Mouse (Mus musculus) stomach, embryonic 16.5 days (tissue): ENCODE data around the gene Pip4k2c. TPM values are rescaled to one million over a fixed set of nuclear protein-coding genes. Genes with fewer than 3 reads are reported as not detected.

ENCODE experiments used
- ATAC-seq: fragments of 200-750 bp; cut with Nextera tagmentation; 2 replicates; pipeline ENCODE4 v1.8.0; 2017; ENCODE audit warnings: moderate number of reproducible peaks, moderate TSS enrichment; ENCODE audit not compliant: insufficient read depth, low FRiP score
- H3K27ac ChIP-seq: fragments of 300-500 bp; sonication (generic); 2 replicates; pipeline ENCODE4 v1.5.1; 2014; ENCODE audit warnings: low read length
- H3K27me3 ChIP-seq: fragments of 300-500 bp; sonication (generic); 2 replicates; pipeline ENCODE4 v1.6.1; 2014; ENCODE audit warnings: low read length, control low read depth, mixed read lengths; ENCODE audit not compliant: control insufficient read depth, insufficient read depth
- H3K36me3 ChIP-seq: fragments of 300-500 bp; sonication (generic); 2 replicates; pipeline ENCODE4 v1.6.1; 2014; ENCODE audit warnings: low read length; ENCODE audit not compliant: control insufficient read depth, insufficient read depth
- H3K4me1 ChIP-seq: fragments of 300-500 bp; sonication (generic); 2 replicates; pipeline ENCODE4 v1.6.1; 2014; ENCODE audit warnings: low read length, control low read depth, mixed read lengths; ENCODE audit not compliant: control insufficient read depth, insufficient read depth
- H3K4me2 ChIP-seq: fragments of 300-500 bp; sonication (generic); 2 replicates; pipeline ENCODE4 v1.6.1; 2014; ENCODE audit warnings: low read depth, low read length, mixed read lengths
- H3K4me3 ChIP-seq: fragments of 300-500 bp; sonication (generic); replicated peaks from 2 replicates; pipeline ENCODE4 v1.5.1; 2014; ENCODE audit warnings: mild to moderate bottlenecking, low read length
- H3K9ac ChIP-seq: fragments of 300-500 bp; sonication (generic); 2 replicates; pipeline ENCODE4 v1.6.1; 2014; ENCODE audit warnings: low read length
- H3K9me3 ChIP-seq: fragments of 300-500 bp; sonication (generic); replicated peaks from 2 replicates; pipeline ENCODE4 v1.6.1; 2016; ENCODE audit warnings: low read length, control low read depth; ENCODE audit not compliant: control insufficient read depth
- WGBS: fragments of 180-500 bp; shearing (Covaris S2); extraction: QIAGEN DNeasy Blood & Tissue Kit; methylation state at CpG from one replicate; pipeline ENCODE4 v1.1.7; 2014; 5-methylcytosine and 5-hydroxymethylcytosine counted together
- polyA plus RNA-seq: library from polyadenylated mRNA; unstranded; fragments of >200 nt; fragmentation: Nextera tagmentation; extraction: Ambion mirVana; gene quantifications from 2 replicates; pipeline ENCODE4 v1.2.1, GENCODE M21; 2015

Gene Pip4k2c
- polyA plus RNA-seq, 1 experiment from 2014 or later: 33.5 TPM

DNA sequence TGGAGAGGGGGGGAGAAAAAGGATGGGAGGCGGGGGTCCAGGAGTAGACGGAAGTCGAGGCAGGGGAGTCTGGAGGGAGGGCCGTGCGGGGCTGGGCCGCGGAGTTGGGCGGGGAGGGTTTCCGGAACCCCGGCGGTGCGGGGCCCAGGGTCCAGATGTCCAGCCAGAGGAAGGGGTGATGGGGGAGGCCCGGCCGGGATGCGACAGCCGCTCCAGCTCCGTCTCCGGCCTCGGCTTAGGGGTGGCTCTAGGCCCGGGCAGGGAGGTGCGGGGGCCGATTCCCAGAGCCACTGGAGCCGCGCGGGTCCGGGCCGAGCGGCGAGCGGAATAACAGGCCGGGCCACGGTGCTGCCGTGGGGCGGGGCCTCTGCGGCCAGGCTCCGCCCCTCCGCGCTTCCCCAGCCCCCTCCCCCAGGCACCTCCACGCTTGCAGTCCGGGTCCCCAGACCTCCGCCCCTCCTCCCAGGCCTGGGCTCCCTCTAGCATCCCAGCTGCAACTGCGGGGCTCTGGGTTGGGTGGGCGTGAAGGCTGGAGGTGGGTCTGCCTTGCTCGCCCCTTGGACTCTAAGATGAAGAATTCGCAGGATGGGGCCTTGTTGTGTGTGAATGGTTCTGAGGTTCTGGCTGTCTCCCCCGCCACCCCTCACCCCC is 22.8 kb downstream of the Pip4k2c start:
- peak overlapping the region; percentile 90 for H3K4me2 ChIP-seq
- peak; percentile 82 for ATAC-seq
- WGBS: under 1% methylated on average over 41 of the region's 46 CpGs

GRCm38 (mm10) chr10:127188079-127188453 is 23.3 kb downstream of the Pip4k2c start:
- Histone ChIP-seq H3K4me1 (peaks cover 22% of the 10 kb centered on the region), H3K27ac (peak overlapping the region; percentile 96), H3K4me3 (peak overlapping the region; percentile 62), H3K9ac (peak overlapping the region; percentile 82), H3K4me2 (peak overlapping the region; percentile 90), H3K36me3 (peaks cover 8% of the 10 kb centered on the region; the same call in 1 of the 2 replicates), H3K27me3 (no peaks in the 10 kb centered on the region), H3K9me3 (0 out of 2 replicates have a peak, but pooled peaks cover 3% of the 10 kb centered on the region)
- 2% methylated on average over 20 of the region's 21 CpGs for WGBS
- ATAC-seq: no peak

More for the DNA sequence above, 22.8 kb downstream of the Pip4k2c start:
- Histone ChIP-seq H3K9ac (peak overlapping the region; percentile 82), H3K4me3 (peak overlapping the region; percentile 62), H3K4me1 (peaks cover 22% of the 10 kb centered on the region), H3K27me3 (no peaks in the 10 kb centered on the region), H3K9me3 (0 out of 2 replicates have a peak, but pooled peaks cover 3% of the 10 kb centered on the region), H3K36me3 (peaks cover 8% of the 10 kb centered on the region; the same call in 1 of the 2 replicates), H3K27ac (peak overlapping the region; percentile 96)

DNA sequence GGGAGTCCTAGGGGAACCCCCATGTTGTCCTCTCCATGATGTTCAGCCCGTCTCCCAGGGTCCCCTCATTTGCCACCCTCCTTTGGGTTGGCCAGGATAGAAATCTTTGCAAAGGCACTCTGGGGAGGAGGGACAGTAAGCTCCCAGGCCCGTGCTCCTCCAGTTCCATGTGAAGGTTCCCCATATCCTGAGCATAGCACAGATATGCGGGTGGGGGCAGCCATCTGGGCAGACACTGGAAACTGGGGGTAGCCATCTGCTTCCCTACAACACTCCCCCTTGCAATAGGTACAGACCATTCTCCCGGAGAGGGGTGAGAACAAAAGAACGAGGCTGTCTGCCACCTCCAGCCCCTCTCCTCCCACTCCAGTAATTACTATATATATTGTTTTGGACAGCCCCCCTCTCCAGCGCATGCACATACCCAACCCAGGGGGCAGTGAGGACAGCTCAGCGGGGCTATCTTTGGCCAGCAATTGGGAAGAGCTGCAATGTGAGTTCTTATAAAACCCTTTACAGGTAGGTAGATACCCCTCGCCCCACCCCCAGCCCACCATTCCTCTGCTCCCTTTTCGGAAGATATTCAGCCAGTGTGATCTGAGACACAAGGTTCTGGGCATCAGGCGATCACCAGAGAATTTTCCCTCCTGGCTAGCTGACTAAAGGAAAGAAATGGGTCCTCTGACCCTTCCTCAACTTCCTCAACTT is 23.9 kb downstream of the Pip4k2c start:
- peak overlapping the region; percentile 62 for H3K4me3 ChIP-seq
- WGBS: 41% methylated on average over 10 of the region's 10 CpGs
- 0 out of 2 replicates have a peak, but pooled peaks cover 3% of the 10 kb centered on the region for H3K9me3 ChIP-seq
- H3K27ac ChIP-seq: peak overlapping the region; percentile 96; the same call in 1 of the 2 replicates
- no peak for ATAC-seq
- H3K27me3 ChIP-seq: no peaks in the 10 kb centered on the region
- peak overlapping the region; percentile 82 for H3K9ac ChIP-seq
- H3K36me3 ChIP-seq: peaks cover 8% of the 10 kb centered on the region; the same call in 1 of the 2 replicates
- peak overlapping the region; percentile 90 for H3K4me2 ChIP-seq
- H3K4me1 ChIP-seq: peaks cover 22% of the 10 kb centered on the region

GRCm38 (mm10) chr10:127186451-127186850 is 24.9 kb downstream of the Pip4k2c start:
- WGBS: 83% methylated on average over 1 of the region's 1 CpGs
- no peak for ATAC-seq

GRCm38 (mm10) chr10:127185506-127185905 is 25.9 kb downstream of the Pip4k2c start:
- ATAC-seq: no peak
- H3K27ac ChIP-seq: no peak overlapping the region
- H3K9me3 ChIP-seq: 0 out of 2 replicates have a peak, but pooled peaks cover 3% of the 10 kb centered on the region
- peaks cover 8% of the 10 kb centered on the region; the same call in 1 of the 2 replicates for H3K36me3 ChIP-seq
- peaks cover 15% of the 10 kb centered on the region for H3K27me3 ChIP-seq
- H3K4me2 ChIP-seq: no peak overlapping the region
- no peak overlapping the region for H3K9ac ChIP-seq
- H3K4me1 ChIP-seq: peaks cover 13% of the 10 kb centered on the region
- H3K4me3 ChIP-seq: no peak overlapping the region
- 83% methylated on average over 15 of the region's 15 CpGs for WGBS

More at GRCm38 (mm10) chr10:127186451-127186850, 24.9 kb downstream of the Pip4k2c start:
- H3K27ac ChIP-seq: no peak overlapping the region
- H3K36me3 ChIP-seq: peaks cover 8% of the 10 kb centered on the region; the same call in 1 of the 2 replicates
- H3K4me2 ChIP-seq: no peak overlapping the region
- H3K9me3 ChIP-seq: 0 out of 2 replicates have a peak, but pooled peaks cover 3% of the 10 kb centered on the region
- peaks cover 22% of the 10 kb centered on the region for H3K4me1 ChIP-seq
- H3K4me3 ChIP-seq: no peak overlapping the region
- H3K9ac ChIP-seq: no peak overlapping the region
- peaks cover 6% of the 10 kb centered on the region; the same call in 1 of the 2 replicates for H3K27me3 ChIP-seq

DNA sequence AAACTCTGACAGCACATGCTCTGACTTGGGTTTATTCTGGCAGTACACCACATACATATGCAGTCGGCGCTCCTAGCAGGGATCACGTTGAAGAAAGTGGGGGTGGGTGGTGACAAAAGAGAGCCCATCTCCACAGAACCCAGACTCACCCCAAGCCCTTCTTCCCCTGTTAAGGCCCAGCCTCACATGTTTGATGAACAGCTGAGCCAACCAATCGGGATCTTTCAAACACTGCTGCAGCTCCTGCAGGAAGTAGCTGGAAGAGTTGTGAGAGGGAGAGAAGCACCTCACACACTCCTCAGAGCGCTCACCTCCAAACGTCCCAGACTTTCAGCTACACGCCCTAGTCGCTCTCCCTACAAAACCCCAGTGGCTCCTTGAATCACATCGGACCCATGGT is 26.3 kb downstream of the Pip4k2c start:
- peaks cover 8% of the 10 kb centered on the region; the same call in 1 of the 2 replicates for H3K36me3 ChIP-seq
- no peak overlapping the region for H3K4me2 ChIP-seq
- H3K9ac ChIP-seq: no peak overlapping the region
- no peak overlapping the region for H3K27ac ChIP-seq
- H3K9me3 ChIP-seq: 0 out of 2 replicates have a peak, but pooled peaks cover 3% of the 10 kb centered on the region
- no peak for ATAC-seq
- H3K27me3 ChIP-seq: peaks cover 19% of the 10 kb centered on the region
- WGBS: 71% methylated on average over 9 of the region's 9 CpGs
- H3K4me1 ChIP-seq: peaks cover 13% of the 10 kb centered on the region
- no peak overlapping the region for H3K4me3 ChIP-seq

- peaks cover 14% of the 10 kb centered on the region for H3K4me1 ChIP-seq
- ATAC-seq: no peak
- H3K9me3 ChIP-seq: 0 out of 2 replicates have a peak, but pooled peaks cover 3% of the 10 kb centered on the region
- no peak overlapping the region for H3K9ac ChIP-seq
- H3K36me3 ChIP-seq: peaks cover 8% of the 10 kb centered on the region; the same call in 1 of the 2 replicates
- no peak overlapping the region for H3K4me3 ChIP-seq
- peak overlapping the region; percentile 35 for H3K4me2 ChIP-seq
- H3K27me3 ChIP-seq: peaks cover 33% of the 10 kb centered on the region
- WGBS: 14% methylated on average over 20 of the region's 20 CpGs
- H3K27ac ChIP-seq: no peak overlapping the region
These were observed 27.6 kb downstream of the Pip4k2c start for GRCm38 (mm10) chr10:127183759-127184158.

DNA sequence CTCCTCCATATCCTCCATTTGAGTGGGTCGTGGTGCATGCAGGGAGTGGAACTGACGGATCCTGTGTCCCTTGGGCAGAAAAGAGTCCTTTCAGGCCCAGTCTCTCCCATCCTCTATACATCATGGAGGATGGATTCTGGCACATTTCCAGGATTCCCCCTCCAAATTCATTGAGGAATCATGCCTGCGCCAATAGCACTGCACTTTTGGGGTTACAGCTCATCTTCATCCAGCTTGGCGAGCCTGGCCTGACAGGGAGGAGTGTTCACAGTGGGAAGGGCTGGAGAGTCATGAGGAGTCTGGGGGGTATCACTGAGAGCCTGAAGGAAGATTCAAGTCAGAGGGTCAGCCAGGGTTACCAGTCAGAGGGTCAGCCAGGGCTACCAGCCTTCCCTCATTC is 28.8 kb downstream of the Pip4k2c start:
- H3K36me3 ChIP-seq: peaks cover 8% of the 10 kb centered on the region; the same call in 1 of the 2 replicates
- H3K9ac ChIP-seq: no peak overlapping the region
- no peak overlapping the region for H3K4me3 ChIP-seq
- 76% methylated on average over 4 of the region's 4 CpGs for WGBS
- ATAC-seq: no peak
- no peak overlapping the region for H3K4me2 ChIP-seq
- peaks cover 40% of the 10 kb centered on the region for H3K27me3 ChIP-seq
- H3K27ac ChIP-seq: no peak overlapping the region
- H3K9me3 ChIP-seq: 0 out of 2 replicates have a peak, but pooled peaks cover 3% of the 10 kb centered on the region
- H3K4me1 ChIP-seq: peaks cover 18% of the 10 kb centered on the region

GRCm38 (mm10) chr10:127181566-127181965 is 29.8 kb downstream of the Pip4k2c start:
- H3K27me3 ChIP-seq: peaks cover 45% of the 10 kb centered on the region
- peaks cover 3% of the 10 kb centered on the region; the same call in 1 of the 2 replicates for H3K36me3 ChIP-seq
- 68% methylated on average over 6 of the region's 6 CpGs for WGBS
- 0 out of 2 replicates have a peak, but pooled peaks cover under 1% of the 10 kb centered on the region for H3K9me3 ChIP-seq
- H3K9ac ChIP-seq: no peak overlapping the region
- no peak for ATAC-seq
- H3K4me1 ChIP-seq: peaks cover 15% of the 10 kb centered on the region
- no peak overlapping the region for H3K4me2 ChIP-seq
- no peak overlapping the region for H3K27ac ChIP-seq
- H3K4me3 ChIP-seq: no peak overlapping the region
